Mouse (Mus musculus) MEL (cell line): ENCODE results near the gene Pnpo. TPM values are rescaled to one million over a fixed set of nuclear protein-coding genes. Genes with fewer than 3 reads are reported as not detected.

ENCODE experiments used
- DNase-seq: peaks from one replicate; pipeline ENCODE4 v3.0.0; 2011; ENCODE audit warnings: low read depth, low spot score
- H3K27ac ChIP-seq: 2 replicates; pipeline ENCODE4 v1.5.1; 2012; ENCODE audit warnings: low read depth, mild to moderate bottlenecking, control low read depth, low read length, moderate library complexity; ENCODE audit not compliant: control insufficient read depth
- H3K27me3 ChIP-seq, 2 experiments: fragments of 150-350 bp in 1 of 2; sonication (generic) in 1 of 2; 2 replicates each; pipeline ENCODE4 v1.6.1; 2012; ENCODE audit warnings: low read length in 2 of 2, mild to moderate bottlenecking in 2 of 2, improper control_type of control experiment in 1 of 2, moderate library complexity in 1 of 2; ENCODE audit not compliant: insufficient read depth in 2 of 2, control insufficient read depth in 1 of 2
- H3K36me3 ChIP-seq, 2 experiments: 2 replicates each; pipeline ENCODE4 v1.6.1; 2012 to 2014; ENCODE audit warnings: low read length in 2 of 2, improper control_type of control experiment in 1 of 2, inconsistent platforms in 1 of 2, mild to moderate bottlenecking in 1 of 2; ENCODE audit not compliant: insufficient read depth in 2 of 2, control insufficient read depth in 1 of 2
- H3K4me1 ChIP-seq, 2 experiments: fragments of 150-350 bp in 1 of 2; sonication (generic) in 1 of 2; 2 replicates each; pipeline ENCODE4 v1.6.1; 2012; ENCODE audit warnings: low read length in 2 of 2, improper control_type of control experiment in 1 of 2, mild to moderate bottlenecking in 1 of 2; ENCODE audit not compliant: insufficient read depth in 2 of 2, control insufficient read depth in 1 of 2
- H3K4me3 ChIP-seq, 2 experiments: fragments of 150-350 bp in 1 of 2; sonication (generic) in 1 of 2; 2 replicates each; pipeline ENCODE4 v1.5.1; 2012; ENCODE audit warnings: low read depth in 2 of 2, low read length in 2 of 2, mild to moderate bottlenecking in 2 of 2, moderate library complexity in 2 of 2, control low read depth in 1 of 2, improper control_type of control experiment in 1 of 2; ENCODE audit not compliant: control insufficient read depth in 1 of 2, insufficient read depth in 1 of 2
- H3K79me2 ChIP-seq: 2 replicates; pipeline ENCODE4 v1.6.1; 2012; ENCODE audit warnings: mild to moderate bottlenecking, low read length, moderate library complexity; ENCODE audit not compliant: control insufficient read depth, poor library complexity, insufficient read depth
- H3K9ac ChIP-seq: 2 replicates; pipeline ENCODE4 v1.6.1; 2012; ENCODE audit warnings: low read depth, mild to moderate bottlenecking, control low read depth, low read length, moderate library complexity; ENCODE audit not compliant: control insufficient read depth, poor library complexity, severe bottlenecking
- H3K9me3 ChIP-seq: fragments of 150-350 bp; sonication (generic); replicated peaks from 2 replicates; pipeline ENCODE4 v1.6.1; 2012; ENCODE audit warnings: mild to moderate bottlenecking, low read length, improper control_type of control experiment, moderate library complexity; ENCODE audit not compliant: insufficient read depth
- CHD2 ChIP-seq: IDR thresholded peaks from 2 replicates; pipeline ENCODE4 v1.6.1; 2011; ENCODE audit warnings: low read length, improper control_type of control experiment
- CTCF ChIP-seq, 3 experiments: IDR thresholded peaks in 2 of 3; conservative IDR thresholded peaks in 1 of 3; 2 replicates each; pipeline ENCODE4 v1.5.1; 2011 to 2012; ENCODE audit warnings: low read length in 3 of 3, low read depth in 2 of 3, mild to moderate bottlenecking in 2 of 3, improper control_type of control experiment in 1 of 3, inconsistent platforms in 1 of 3, mixed read lengths in 1 of 3, moderate library complexity in 1 of 3; ENCODE audit not compliant: control insufficient read depth in 1 of 3, insufficient read depth in 1 of 3, poor library complexity in 1 of 3, severe bottlenecking in 1 of 3
- EP300 ChIP-seq, 2 experiments: IDR thresholded peaks; 2 replicates each; pipeline ENCODE4 v1.6.1; 2011; ENCODE audit warnings: improper control_type of control experiment in 2 of 2, low read length in 2 of 2, low read depth in 1 of 2, mild to moderate bottlenecking in 1 of 2
- GATA1 ChIP-seq: IDR thresholded peaks from 2 replicates; pipeline ENCODE4 v1.6.1; 2011; ENCODE audit warnings: low read depth, low read length, improper control_type of control experiment
- HCFC1 ChIP-seq: IDR thresholded peaks from 2 replicates; pipeline ENCODE4 v1.6.1; 2012; ENCODE audit warnings: low read depth, mild to moderate bottlenecking, inconsistent platforms, low read length, improper control_type of control experiment, moderate library complexity
- KAT2A ChIP-seq: conservative IDR thresholded peaks from 2 replicates; pipeline ENCODE4 v1.6.1; 2012; ENCODE audit warnings: low read depth, low read length, improper control_type of control experiment, inconsistent platforms
- MEF2A ChIP-seq: IDR thresholded peaks from 2 replicates; pipeline ENCODE4 v1.6.1; 2014; ENCODE audit warnings: low read depth, mild to moderate bottlenecking, inconsistent platforms, low read length, improper control_type of control experiment; ENCODE audit not compliant: poor library complexity, insufficient replicate concordance, severe bottlenecking; ENCODE audit errors: extremely low read depth
- MXI1 ChIP-seq: IDR thresholded peaks from 2 replicates; pipeline ENCODE4 v1.6.1; 2011; ENCODE audit warnings: mild to moderate bottlenecking, low read depth, low read length, improper control_type of control experiment
- NRF1 ChIP-seq: IDR thresholded peaks from 2 replicates; pipeline ENCODE4 v1.6.1; 2014; ENCODE audit warnings: low read depth, mild to moderate bottlenecking, inconsistent platforms, low read length, improper control_type of control experiment, moderate library complexity; ENCODE audit not compliant: poor library complexity, insufficient read depth, severe bottlenecking
- POLR2A ChIP-seq, 2 experiments: IDR thresholded peaks; 2 replicates each; pipeline ENCODE4 v1.6.1; 2011 to 2012; ENCODE audit warnings: low read length in 2 of 2, mild to moderate bottlenecking in 2 of 2, control low read depth in 1 of 2, improper control_type of control experiment in 1 of 2, low read depth in 1 of 2, moderate library complexity in 1 of 2; ENCODE audit not compliant: control insufficient read depth in 1 of 2, insufficient read depth in 1 of 2, poor library complexity in 1 of 2
- POLR2AphosphoS2 ChIP-seq: IDR thresholded peaks from 2 replicates; pipeline ENCODE4 v1.6.1; 2011; ENCODE audit warnings: low read length, improper control_type of control experiment
- SIN3A ChIP-seq: IDR thresholded peaks from 2 replicates; pipeline ENCODE4 v1.6.1; 2012; ENCODE audit warnings: low read length, improper control_type of control experiment, inconsistent platforms
- TAL1 ChIP-seq: IDR thresholded peaks from 2 replicates; pipeline ENCODE4 v1.6.1; 2012; ENCODE audit warnings: mild to moderate bottlenecking, inconsistent platforms, low read length, moderate library complexity, mixed read lengths
- TBP ChIP-seq: IDR thresholded peaks from 2 replicates; pipeline ENCODE4 v1.8.0; 2011; ENCODE audit warnings: low read depth, low read length, improper control_type of control experiment
- UBTF ChIP-seq: IDR thresholded peaks from 2 replicates; pipeline ENCODE4 v1.6.1; 2012; ENCODE audit warnings: low read depth, mild to moderate bottlenecking, inconsistent platforms, low read length, improper control_type of control experiment, moderate library complexity, borderline replicate concordance; ENCODE audit not compliant: insufficient read depth
- ZC3H11A ChIP-seq: IDR thresholded peaks from 2 replicates; pipeline ENCODE4 v1.6.1; 2012; ENCODE audit warnings: low read depth, mild to moderate bottlenecking, inconsistent platforms, low read length, improper control_type of control experiment
- ZKSCAN1 ChIP-seq: IDR thresholded peaks from 2 replicates; pipeline ENCODE4 v1.6.1; 2012; ENCODE audit warnings: low read depth, mild to moderate bottlenecking, inconsistent platforms, low read length, improper control_type of control experiment, moderate library complexity
- ZMIZ1 ChIP-seq: IDR thresholded peaks from 2 replicates; pipeline ENCODE4 v1.6.1; 2012; ENCODE audit warnings: low read depth, mild to moderate bottlenecking, inconsistent platforms, low read length, improper control_type of control experiment, moderate library complexity
- polyA plus RNA-seq, 2 experiments: library from polyadenylated mRNA; stranded (reverse) in 1 of 2; unstranded in 1 of 2; fragments of >175 nt in 1 of 2; fragments of >200 nt in 1 of 2; gene quantifications; 2 replicates each; pipeline versions ENCODE4 v1.2.1 to v1.2.4; 2012; ENCODE audit warnings: low replicate concordance in 2 of 2, low read depth in 1 of 2; ENCODE audit not compliant: insufficient read length in 2 of 2, insufficient read depth in 1 of 2, missing spikeins in 1 of 2
- total RNA-seq: library from RNA; depleted of rRNA; stranded (reverse); fragments of 300-350 nt; gene quantifications from 2 replicates; pipeline ENCODE4 v1.2.3, GENCODE M21; 2012

The Pnpo gene
- total and polyA plus RNA-seq, 3 experiments, result 38.8 to 55.7 TPM; not detected in 1

DNA sequence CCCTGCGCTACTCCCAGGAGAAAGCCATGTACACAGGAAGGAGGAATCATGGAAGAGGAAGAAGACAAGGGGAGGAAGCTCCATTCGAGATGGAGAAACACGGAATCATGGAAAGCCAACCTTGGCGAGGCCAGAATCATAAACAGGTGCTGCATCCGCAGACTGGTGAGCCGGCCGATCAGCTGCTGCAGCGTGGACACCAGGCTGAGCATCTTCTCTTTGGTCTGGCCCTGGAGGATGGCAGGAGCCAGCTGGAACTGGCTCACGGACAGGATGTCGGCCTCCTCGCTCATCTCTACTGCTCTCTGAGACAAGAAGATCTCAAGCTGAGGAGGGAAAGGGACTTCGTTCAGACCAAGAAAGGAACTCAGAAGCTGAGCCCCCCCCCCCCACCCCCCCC is 35.2 kb downstream of the Pnpo start:
- no peak overlapping the region for H3K4me3 ChIP-seq
- TF ChIP-seq SIN3A (no peak), KAT2A (no peak), MEF2A (no peak), EP300 (IDR thresholded peaks at IDR 0.05; ENCODE audit: low read depth in 1 of 2, low read length in 2 of 2) (no peak), HCFC1 (no peak), ZMIZ1 (no peak), UBTF (no peak), ZKSCAN1 (no peak), GATA1 (no peak), MXI1 (no peak), ZC3H11A (no peak), POLR2A (IDR thresholded peaks at IDR 0.05; ENCODE audit: control insufficient read depth in 1 of 2, insufficient read depth in 1 of 2, low read depth in 1 of 2, low read length in 2 of 2, poor library complexity in 1 of 2) (no peak), CTCF (IDR thresholded peaks at IDR 0.05 in 2 of 3, conservative IDR thresholded peaks at IDR 0.05 in 1 of 3; ENCODE audit: control insufficient read depth in 1 of 3, insufficient read depth in 1 of 3, low read depth in 2 of 3, low read length in 3 of 3, poor library complexity in 1 of 3, severe bottlenecking in 1 of 3) (no peak), CHD2 (no peak)
- H3K36me3 ChIP-seq, result no peaks in the 10 kb centered on the region; a peak in 1 of 4 replicates
- no peaks in the 10 kb centered on the region for H3K27me3 ChIP-seq
- DNase-seq, result no peak
- no peaks in the 10 kb centered on the region for H3K9me3 ChIP-seq
- H3K4me1 ChIP-seq, result peaks cover 0 to 4% of the 10 kb centered on the region in 2 experiments; a peak in 2 of 4 replicates
- no peak overlapping the region for H3K9ac ChIP-seq
- H3K79me2 ChIP-seq, result no peaks in the 10 kb centered on the region
- no peak overlapping the region for H3K27ac ChIP-seq

DNA sequence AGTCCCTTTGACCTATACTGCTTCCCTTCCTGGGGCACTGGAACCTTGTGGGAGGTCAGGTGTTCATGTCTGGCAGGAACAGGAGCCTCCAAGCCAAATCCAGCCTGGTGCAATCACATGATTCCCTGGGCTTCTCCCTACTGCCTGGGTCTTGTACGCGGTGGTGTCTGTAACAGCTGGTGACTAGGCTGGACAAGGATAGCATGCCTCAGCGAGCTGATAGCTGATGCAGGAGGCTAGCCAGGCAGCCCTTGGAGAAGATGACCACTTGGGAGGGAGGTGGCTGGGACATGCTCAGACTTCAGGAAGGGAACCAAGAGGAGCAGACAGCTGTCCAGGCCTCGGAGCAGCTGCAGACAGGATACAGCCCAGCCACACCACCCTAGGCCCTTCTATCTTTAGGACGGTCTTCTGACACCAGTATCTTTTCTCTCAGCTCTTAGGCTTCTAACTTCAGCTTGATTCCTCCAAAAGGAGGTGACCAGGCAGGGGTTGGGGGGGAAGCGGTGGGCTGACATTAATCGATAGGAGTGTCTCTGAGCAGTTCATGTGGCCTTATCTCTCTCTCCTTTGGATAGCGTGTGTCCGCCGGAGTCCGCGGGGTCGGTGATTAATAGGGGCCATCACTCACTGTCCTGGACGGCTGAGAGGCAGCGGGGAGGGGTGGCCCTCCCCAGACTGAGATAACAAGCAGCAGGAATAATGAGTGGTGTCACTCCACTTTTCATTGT is 37.2 kb downstream of the Pnpo start:
- DNase-seq, result no peak
- Histone ChIP-seq H3K36me3 (no peaks in the 10 kb centered on the region; a peak in 1 of 4 replicates), H3K27ac (no peak overlapping the region), H3K79me2 (no peaks in the 10 kb centered on the region)
- no peak for TF ChIP-seq CHD2
- no peak for TF ChIP-seq TBP
- TF ChIP-seq TAL1, result no peak
- TF ChIP-seq POLR2AphosphoS2, result peak; percentile 53; the same call in 1 of the 2 replicates
- TF ChIP-seq HCFC1, result no peak
- TF ChIP-seq NRF1, result no peak
- TF ChIP-seq, all 39 proteins: peak for 1
- Histone ChIP-seq H3K4me1 (no peaks in the 10 kb centered on the region), H3K9ac (no peak overlapping the region), H3K4me3 (no peak overlapping the region), H3K27me3 (0 out of 4 replicates have a peak, but pooled peaks cover 0 to 2% of the 10 kb centered on the region in 2 experiments), H3K9me3 (no peaks in the 10 kb centered on the region)
